Mouse (Mus musculus) hindbrain, embryonic 16.5 days (tissue): ENCODE results near the gene Ncbp3. TPM values are rescaled to one million over a fixed set of nuclear protein-coding genes. Genes with fewer than 3 reads are reported as not detected.

Experiments
- ATAC-seq: fragments of 200-750 bp; cut with Nextera tagmentation; 2 replicates; pipeline ENCODE4 v1.8.0; 2017; ENCODE audit warnings: moderate TSS enrichment, moderate library complexity
- H3K27ac ChIP-seq: fragments of 300-500 bp; sonication (generic); 2 replicates; pipeline ENCODE4 v1.5.1; 2014; ENCODE audit warnings: low read depth, mild to moderate bottlenecking, control low read depth, low read length, moderate library complexity
- H3K27me3 ChIP-seq: fragments of 300-500 bp; sonication (generic); replicated peaks from 2 replicates; pipeline ENCODE4 v1.6.1; 2014; ENCODE audit warnings: low read length; ENCODE audit not compliant: control insufficient read depth, insufficient read depth
- H3K36me3 ChIP-seq: fragments of 300-500 bp; sonication (generic); 2 replicates; pipeline ENCODE4 v1.6.1; 2014; ENCODE audit warnings: mild to moderate bottlenecking, low read length, moderate library complexity, mixed read lengths; ENCODE audit not compliant: control insufficient read depth, insufficient read depth
- H3K4me1 ChIP-seq: fragments of 300-500 bp; sonication (generic); 2 replicates; pipeline ENCODE4 v1.6.1; 2014; ENCODE audit warnings: low read depth, low read length; ENCODE audit not compliant: control insufficient read depth, insufficient read depth
- H3K4me2 ChIP-seq: fragments of 300-500 bp; sonication (generic); 2 replicates; pipeline ENCODE4 v1.6.1; 2014; ENCODE audit warnings: mild to moderate bottlenecking, low read length, control low read depth, moderate library complexity
- H3K4me3 ChIP-seq: fragments of 300-500 bp; sonication (generic); 2 replicates; pipeline ENCODE4 v1.5.1; 2014; ENCODE audit warnings: mild to moderate bottlenecking, low read length, control low read depth, moderate library complexity
- H3K9ac ChIP-seq: fragments of 300-500 bp; sonication (generic); 2 replicates; pipeline ENCODE4 v1.6.1; 2014; ENCODE audit warnings: low read depth, mild to moderate bottlenecking, control low read depth, low read length, moderate library complexity
- H3K9me3 ChIP-seq: fragments of 300-500 bp; sonication (generic); 2 replicates; pipeline ENCODE4 v1.6.1; 2014; ENCODE audit warnings: mild to moderate bottlenecking, low read length, moderate library complexity; ENCODE audit not compliant: control insufficient read depth
- WGBS: fragments of 180-500 bp; shearing (Covaris S2); extraction: QIAGEN DNeasy Blood & Tissue Kit; methylation state at CpG from one replicate; pipeline ENCODE4 v1.1.7; 2014; 5-methylcytosine and 5-hydroxymethylcytosine counted together
- polyA plus RNA-seq: library from polyadenylated mRNA; unstranded; fragments of >200 nt; fragmentation: Nextera tagmentation; extraction: Ambion mirVana; gene quantifications from 2 replicates; pipeline ENCODE4 v1.2.1, GENCODE M21; 2015

Gene Ncbp3
- polyA plus RNA-seq, 1 experiment from 2014 or later: 8.3 TPM

DNA sequence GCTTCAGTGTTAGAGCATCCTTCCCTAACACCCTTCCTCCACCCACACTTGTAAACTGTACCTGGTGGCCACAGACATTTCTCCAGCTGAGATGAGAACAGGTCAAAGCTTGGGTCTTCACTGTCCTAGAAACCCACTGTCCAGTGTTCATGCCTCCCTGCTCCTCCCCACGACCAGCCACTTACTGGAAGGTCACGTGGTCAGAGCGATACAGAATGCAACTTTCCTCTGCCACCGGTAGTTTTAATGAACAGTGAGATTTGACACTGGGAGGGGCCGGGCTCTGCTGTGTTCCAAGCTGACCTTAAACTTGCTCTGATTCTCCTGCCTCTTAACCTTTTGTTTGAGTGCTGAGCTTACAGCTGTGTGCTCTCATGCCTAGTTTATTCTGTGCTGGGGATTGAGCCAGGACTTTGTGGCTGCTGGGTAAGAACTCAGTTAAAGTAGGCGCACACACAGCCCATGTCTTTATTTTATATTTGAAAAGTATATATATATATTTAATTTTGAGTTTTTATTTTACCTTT is 3.3 kb upstream of the Ncbp3 start:
- Histone ChIP-seq H3K27me3 (no peaks in the 10 kb centered on the region), H3K4me1 (peaks cover 11% of the 10 kb centered on the region), H3K27ac (no peak overlapping the region), H3K4me2 (no peak overlapping the region), H3K9ac (no peak overlapping the region), H3K36me3 (0 out of 2 replicates have a peak, but pooled peaks cover 2% of the 10 kb centered on the region), H3K4me3 (no peak overlapping the region), H3K9me3 (no peaks in the 10 kb centered on the region)
- WGBS: 63% methylated on average over 6 of the region's 6 CpGs
- no peak for ATAC-seq

DNA sequence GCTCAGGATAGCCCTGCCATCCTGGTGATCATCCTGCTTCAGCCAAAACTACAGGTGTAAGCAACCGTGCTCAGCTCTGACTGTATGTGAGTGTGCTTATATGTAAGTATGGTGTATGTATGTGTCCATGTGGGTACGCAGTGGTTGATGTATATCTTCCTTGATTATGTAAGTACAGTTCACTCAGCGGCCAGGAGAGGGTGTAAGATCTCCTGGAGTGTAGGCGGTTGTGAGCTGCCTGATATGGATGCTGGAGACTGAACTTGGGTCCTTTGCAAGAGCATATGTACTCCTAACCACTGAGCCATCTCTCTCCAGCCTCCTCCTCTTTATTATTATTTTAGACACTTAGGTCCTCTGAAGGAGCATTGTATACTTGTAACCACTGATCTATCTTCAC is 2.8 kb upstream of the Ncbp3 start:
- no peaks in the 10 kb centered on the region for H3K9me3 ChIP-seq
- H3K27me3 ChIP-seq: no peaks in the 10 kb centered on the region
- no peak overlapping the region for H3K9ac ChIP-seq
- no peak overlapping the region for H3K4me2 ChIP-seq
- ATAC-seq: no peak
- H3K4me1 ChIP-seq: peaks cover 14% of the 10 kb centered on the region
- 70% methylated on average over 4 of the region's 4 CpGs for WGBS
- H3K36me3 ChIP-seq: 0 out of 2 replicates have a peak, but pooled peaks cover 2% of the 10 kb centered on the region
- no peak overlapping the region for H3K4me3 ChIP-seq
- H3K27ac ChIP-seq: no peak overlapping the region

- Histone ChIP-seq H3K27me3 (no peaks in the 10 kb centered on the region), H3K4me2 (peak overlapping the region; percentile 72), H3K27ac (peak overlapping the region; percentile 87), H3K4me3 (peak overlapping the region; percentile 80), H3K9ac (peak overlapping the region; percentile 89), H3K9me3 (no peaks in the 10 kb centered on the region), H3K4me1 (peaks cover 14% of the 10 kb centered on the region), H3K36me3 (no peaks in the 10 kb centered on the region)
- peak; percentile 78 for ATAC-seq
- 2% methylated on average over 53 of the region's 55 CpGs for WGBS
Measured at GRCm38 (mm10) chr11:73048030-73048876, 670 bp downstream of the Ncbp3 start.

GRCm38 (mm10) chr11:73049335-73049734 is 1.8 kb downstream of the Ncbp3 start:
- Histone ChIP-seq H3K9ac (peak overlapping the region; percentile 43; the same call in 1 of the 2 replicates), H3K36me3 (0 out of 2 replicates have a peak, but pooled peaks cover 7% of the 10 kb centered on the region), H3K9me3 (no peaks in the 10 kb centered on the region), H3K4me2 (peak overlapping the region; percentile 72), H3K4me1 (peaks cover 14% of the 10 kb centered on the region), H3K4me3 (peak overlapping the region; percentile 80), H3K27ac (no peak overlapping the region), H3K27me3 (no peaks in the 10 kb centered on the region)
- 2% methylated on average over 4 of the region's 4 CpGs for WGBS
- ATAC-seq: no peak

DNA sequence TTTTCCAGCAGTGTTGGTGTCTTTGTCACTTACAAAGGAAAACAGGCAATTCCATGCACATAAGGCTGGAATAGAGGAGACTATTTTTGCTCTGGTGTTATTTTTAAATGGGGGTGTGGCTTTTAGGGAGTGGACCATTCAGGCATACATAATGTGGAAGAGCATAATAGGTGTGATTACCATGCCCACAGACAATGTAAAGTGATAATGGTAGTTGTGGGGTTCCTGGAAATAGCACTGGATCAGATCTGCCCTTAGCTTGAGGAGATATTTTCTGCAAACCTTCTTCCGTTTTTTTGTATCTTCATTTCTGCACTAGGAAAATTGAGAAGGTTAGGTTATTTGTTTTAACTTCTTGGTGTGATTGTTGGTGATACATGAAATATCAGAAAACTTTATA is 5.2 kb downstream of the Ncbp3 start:
- Histone ChIP-seq H3K9me3 (no peaks in the 10 kb centered on the region), H3K4me2 (no peak overlapping the region), H3K36me3 (peaks cover 18% of the 10 kb centered on the region; the same call in 1 of the 2 replicates), H3K4me1 (peaks cover 12% of the 10 kb centered on the region), H3K27me3 (no peaks in the 10 kb centered on the region), H3K4me3 (no peak overlapping the region), H3K9ac (no peak overlapping the region), H3K27ac (no peak overlapping the region)
- ATAC-seq: no peak
- 93% methylated on average over 1 of the region's 1 CpGs for WGBS

DNA sequence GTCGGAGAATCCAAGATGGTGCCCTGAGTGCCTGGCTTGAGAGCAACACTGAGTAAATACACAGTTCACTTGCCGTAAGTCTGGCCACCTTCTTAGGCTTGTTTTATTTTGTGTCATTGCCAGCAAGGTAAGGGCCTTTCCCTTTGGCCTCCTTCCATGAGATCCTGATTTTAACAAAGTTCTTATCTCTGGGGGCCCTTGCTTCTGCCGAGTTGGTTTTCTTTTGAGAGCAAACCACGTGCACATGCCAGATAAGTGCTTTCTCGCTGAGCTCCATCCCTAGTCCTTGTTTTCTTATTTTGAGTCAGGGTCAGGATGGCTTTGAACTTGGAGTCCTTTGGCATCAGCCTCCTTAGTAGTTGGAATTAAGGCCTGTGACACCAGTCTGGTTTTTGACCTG is 10.1 kb downstream of the Ncbp3 start:
- H3K4me1 ChIP-seq: no peaks in the 10 kb centered on the region
- H3K4me2 ChIP-seq: no peak overlapping the region
- H3K4me3 ChIP-seq: no peak overlapping the region
- 91% methylated on average over 5 of the region's 5 CpGs for WGBS
- no peaks in the 10 kb centered on the region for H3K9me3 ChIP-seq
- peaks cover 21% of the 10 kb centered on the region; the same call in 1 of the 2 replicates for H3K36me3 ChIP-seq
- no peak overlapping the region for H3K9ac ChIP-seq
- H3K27ac ChIP-seq: no peak overlapping the region
- no peak for ATAC-seq
- no peaks in the 10 kb centered on the region for H3K27me3 ChIP-seq

DNA sequence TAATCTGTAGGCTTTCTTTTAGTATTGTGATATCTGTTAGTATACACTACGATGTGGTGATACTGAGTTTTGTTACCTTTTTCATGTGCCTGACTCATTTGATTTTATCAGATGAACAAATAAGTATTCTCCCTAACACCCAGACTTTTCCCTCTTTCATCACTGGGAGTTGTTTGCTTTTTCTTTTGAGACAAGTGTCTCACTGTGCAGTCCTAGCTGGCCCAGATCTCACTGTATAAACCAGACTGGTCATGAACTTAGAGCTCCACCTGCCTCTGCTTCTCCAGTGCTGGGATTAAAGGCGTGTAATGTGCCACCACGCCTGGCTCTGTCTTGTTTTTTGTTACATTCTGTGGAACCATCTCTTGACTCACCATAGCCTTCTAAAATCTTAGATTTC is 12.0 kb downstream of the Ncbp3 start:
- H3K4me3 ChIP-seq: no peak overlapping the region
- 91% methylated on average over 3 of the region's 3 CpGs for WGBS
- no peaks in the 10 kb centered on the region for H3K9me3 ChIP-seq
- H3K9ac ChIP-seq: no peak overlapping the region
- H3K4me1 ChIP-seq: no peaks in the 10 kb centered on the region
- ATAC-seq: no peak
- H3K4me2 ChIP-seq: no peak overlapping the region
- H3K27ac ChIP-seq: no peak overlapping the region
- H3K27me3 ChIP-seq: no peaks in the 10 kb centered on the region
- H3K36me3 ChIP-seq: peaks cover 14% of the 10 kb centered on the region; the same call in 1 of the 2 replicates

DNA sequence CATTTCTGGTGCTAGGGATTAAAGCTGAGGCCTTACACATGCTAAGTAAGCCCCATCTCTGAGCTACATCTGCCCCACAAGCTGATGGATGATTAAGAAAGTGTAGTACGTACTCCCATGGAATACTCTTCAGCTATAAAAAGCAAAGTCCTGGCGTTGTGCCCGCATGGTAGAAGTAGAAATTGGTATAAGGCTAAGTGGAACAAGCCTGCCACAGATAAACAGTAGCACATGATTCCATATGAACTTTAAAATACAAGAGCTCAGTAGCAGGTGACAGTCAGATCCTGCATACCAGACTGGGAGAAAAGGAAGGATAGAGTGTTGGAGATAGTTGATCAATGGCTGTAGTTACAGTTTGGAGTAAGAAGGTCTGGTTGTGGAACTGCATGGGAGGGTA is 13.8 kb downstream of the Ncbp3 start:
- Histone ChIP-seq H3K9ac (no peak overlapping the region), H3K27ac (no peak overlapping the region), H3K4me3 (no peak overlapping the region), H3K9me3 (no peaks in the 10 kb centered on the region), H3K4me2 (no peak overlapping the region), H3K4me1 (no peaks in the 10 kb centered on the region), H3K27me3 (no peaks in the 10 kb centered on the region), H3K36me3 (peaks cover 11% of the 10 kb centered on the region)
- 95% methylated on average over 3 of the region's 3 CpGs for WGBS
- ATAC-seq: no peak

DNA sequence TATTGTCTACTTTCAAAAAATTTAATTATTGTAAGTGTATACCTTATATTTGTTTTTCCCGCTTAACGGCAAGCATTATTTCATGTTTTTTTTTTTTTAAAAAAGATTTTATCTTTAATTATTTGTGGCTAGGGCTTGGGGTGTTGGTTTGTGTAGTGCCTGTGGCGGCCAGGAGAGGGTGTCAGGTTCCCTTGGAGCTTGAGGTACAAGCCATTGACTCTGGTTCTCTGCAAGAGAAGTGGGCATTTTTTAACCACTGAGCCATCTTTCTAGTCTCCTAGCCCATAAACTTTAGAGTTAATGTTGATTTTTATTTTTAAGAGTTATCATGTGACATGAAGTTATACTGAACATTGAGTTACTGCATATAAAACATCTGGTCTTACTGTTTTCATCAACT is 24.3 kb downstream of the Ncbp3 start:
- WGBS: 87% methylated on average over 3 of the region's 3 CpGs
- H3K4me3 ChIP-seq: no peak overlapping the region

More for the DNA sequence above, 24.3 kb downstream of the Ncbp3 start:
- ATAC-seq: no peak
- Histone ChIP-seq H3K9me3 (no peaks in the 10 kb centered on the region), H3K4me2 (no peak overlapping the region), H3K4me1 (no peaks in the 10 kb centered on the region), H3K27me3 (no peaks in the 10 kb centered on the region), H3K27ac (no peak overlapping the region), H3K36me3 (peaks cover 32% of the 10 kb centered on the region), H3K9ac (no peak overlapping the region)
